Mouse (Mus musculus) cortical plate, adult 2 months (tissue): Measurements from ENCODE around the gene 2310039H08Rik. TPM values are rescaled to one million over a fixed set of nuclear protein-coding genes. Genes with fewer than 3 reads are reported as not detected.

Experiments used
- H3K27ac ChIP-seq: fragments of 200-500 bp; 2 replicates; pipeline ENCODE4 v1.5.1; 2012; ENCODE audit warnings: low read length, control low read depth, inconsistent platforms; ENCODE audit not compliant: insufficient read depth
- H3K4me1 ChIP-seq: fragments of 200-500 bp; 2 replicates; pipeline ENCODE4 v1.6.1; 2011; ENCODE audit warnings: low read length; ENCODE audit not compliant: control insufficient read depth, insufficient read depth
- H3K4me3 ChIP-seq: fragments of 200-500 bp; 2 replicates; pipeline ENCODE4 v1.5.1; 2011; ENCODE audit warnings: mild to moderate bottlenecking, low read length, control low read depth; ENCODE audit not compliant: insufficient read depth
- CTCF ChIP-seq: fragments of 200-500 bp; IDR thresholded peaks from 2 replicates; pipeline ENCODE4 v1.5.1; 2011; ENCODE audit warnings: mild to moderate bottlenecking, control low read depth, low read length; ENCODE audit not compliant: insufficient read depth; ENCODE audit errors: extremely low read depth
- POLR2A ChIP-seq: fragments of 200-500 bp; IDR thresholded peaks from 2 replicates; pipeline ENCODE4 v1.6.1; 2011; ENCODE audit warnings: mild to moderate bottlenecking, low read length, control low read depth; ENCODE audit not compliant: insufficient read depth; ENCODE audit errors: extremely low read depth
- polyA plus RNA-seq: library from polyadenylated mRNA; depleted of rRNA; stranded (reverse); fragments of >200 nt; gene quantifications from 2 replicates; pipeline ENCODE4 v1.2.3, GENCODE M21; 2012; rRNA removed

Gene 2310039H08Rik
- polyA plus RNA-seq, 1 experiment, result 18.6 TPM

GRCm38 (mm10) chr17:46820628-46821027 lies 48.2 kb downstream of the 2310039H08Rik start:
- Histone ChIP-seq H3K27ac (no peak overlapping the region), H3K4me3 (no peak overlapping the region), H3K4me1 (peaks cover 3% of the 10 kb centered on the region; the same call in 1 of the 2 replicates)
- TF ChIP-seq CTCF (no peak), POLR2A (no peak)

Other genes starting within 250 kb of the 2310039H08Rik start
- gene Cul9, start 226.2 kb upstream of the 2310039H08Rik start, polyA plus RNA-seq, result 60.0 and 70.5 TPM in 2 replicates
- gene Srf, start 216.5 kb upstream of the 2310039H08Rik start, polyA plus RNA-seq, result 89.1 and 90.0 TPM in 2 replicates
- gene Ptk7, start 143.1 kb upstream of the 2310039H08Rik start, polyA plus RNA-seq, result 6.5 and 6.8 TPM in 2 replicates
- gene Klc4, start 126.6 kb upstream of the 2310039H08Rik start, polyA plus RNA-seq, result 20.0 and 20.6 TPM in 2 replicates
- 46.2 and 52.6 TPM in 2 replicates for gene Mrpl2, start 126.4 kb upstream of the 2310039H08Rik start, polyA plus RNA-seq
- gene Cul7, start 122.3 kb upstream of the 2310039H08Rik start, polyA plus RNA-seq, result 25.8 and 27.4 TPM in 2 replicates
- 28.1 and 29.5 TPM in 2 replicates for gene Rrp36, start 98.3 kb upstream of the 2310039H08Rik start, polyA plus RNA-seq
- gene Mea1, start 93.8 kb upstream of the 2310039H08Rik start, polyA plus RNA-seq, result 154 and 157 TPM in 2 replicates
- gene Klhdc3, start 91.7 kb upstream of the 2310039H08Rik start, polyA plus RNA-seq, result 254 and 268 TPM in 2 replicates
- 97.4 and 98.9 TPM in 2 replicates for gene Ppp2r5d, start 67.5 kb upstream of the 2310039H08Rik start, polyA plus RNA-seq
- 48.4 and 50.8 TPM in 2 replicates for gene Pex6, start 61.2 kb upstream of the 2310039H08Rik start, polyA plus RNA-seq
- gene Gnmt, start 43.5 kb upstream of the 2310039H08Rik start, polyA plus RNA-seq, result 1.3 and 1.8 TPM in 2 replicates
- gene Cnpy3, start 20.4 kb upstream of the 2310039H08Rik start, polyA plus RNA-seq, result 93.6 and 95.9 TPM in 2 replicates
- gene Ptcra, start 8.9 kb upstream of the 2310039H08Rik start, polyA plus RNA-seq, result 0.50 and 0.68 TPM in 2 replicates
- 43.6 and 48.0 TPM in 2 replicates for gene Rpl7l1, start 10.0 kb downstream of the 2310039H08Rik start, polyA plus RNA-seq
- gene Bicral, start 85.8 kb downstream of the 2310039H08Rik start, polyA plus RNA-seq, result 33.1 and 33.9 TPM in 2 replicates
- gene Tbcc, start 118.0 kb downstream of the 2310039H08Rik start, polyA plus RNA-seq, result 25.6 and 26.1 TPM in 2 replicates
- gene Prph2, start 137.8 kb downstream of the 2310039H08Rik start, polyA plus RNA-seq, result not detected in 2 replicates
- gene Ubr2, start 237.9 kb downstream of the 2310039H08Rik start, polyA plus RNA-seq, result 35.2 and 38.1 TPM in 2 replicates